Mouse (Mus musculus) CH12.LX (cell line): ENCODE data around the gene Pwwp2b. TPM values are rescaled to one million over a fixed set of nuclear protein-coding genes. Genes with fewer than 3 reads are reported as not detected.

Experiments used
- DNase-seq: peaks from one replicate; pipeline ENCODE4 v3.0.0-alpha.2; 2013; ENCODE audit errors: extremely low read depth
- H3K27ac ChIP-seq: 2 replicates; pipeline ENCODE4 v1.5.1; 2012; ENCODE audit warnings: low read depth, mild to moderate bottlenecking, control low read depth, moderate library complexity; ENCODE audit not compliant: insufficient read depth
- H3K27me3 ChIP-seq: replicated peaks from 2 replicates; pipeline ENCODE3; 2012; ENCODE audit warnings: inconsistent platforms
- H3K36me3 ChIP-seq, 2 experiments: replicated peaks in 1 of 2; 2 replicates each; pipeline versions ENCODE3 to v1.6.1; 2012; ENCODE audit warnings: inconsistent platforms in 1 of 2, low read length in 1 of 2, mild to moderate bottlenecking in 1 of 2, mixed read lengths in 1 of 2, moderate library complexity in 1 of 2; ENCODE audit not compliant: control insufficient read depth in 1 of 2, insufficient read depth in 1 of 2
- H3K4me1 ChIP-seq, 2 experiments: 2 replicates each; pipeline ENCODE4 v1.6.1; 2012; ENCODE audit warnings: inconsistent platforms in 1 of 2, moderate library complexity in 1 of 2; ENCODE audit not compliant: insufficient read depth in 2 of 2, control insufficient read depth in 1 of 2
- H3K4me2 ChIP-seq: 2 replicates; pipeline ENCODE4 v1.6.1; 2012; ENCODE audit warnings: low read depth, mild to moderate bottlenecking, control low read depth; ENCODE audit not compliant: poor library complexity, insufficient read depth, severe bottlenecking
- H3K4me3 ChIP-seq, 3 experiments: fragments of 150-350 bp in 1 of 3; sonication (generic) in 1 of 3; replicated peaks in 1 of 3; 2 replicates each; pipeline versions ENCODE3 to v1.5.1; 2011 to 2012; ENCODE audit warnings: low read depth in 2 of 3, low read length in 2 of 3, mild to moderate bottlenecking in 2 of 3, moderate library complexity in 2 of 3, control low read depth in 1 of 3, improper control_type of control experiment in 1 of 3, inconsistent platforms in 1 of 3, mixed read lengths in 1 of 3; ENCODE audit not compliant: poor library complexity in 1 of 3
- H3K79me2 ChIP-seq: replicated peaks from 2 replicates; pipeline ENCODE4 v1.6.1; 2012; ENCODE audit warnings: mild to moderate bottlenecking, moderate library complexity; ENCODE audit not compliant: control insufficient read depth, poor library complexity, insufficient read depth, severe bottlenecking; ENCODE audit errors: extremely low read depth
- H3K9ac ChIP-seq: 2 replicates; pipeline ENCODE4 v1.6.1; 2012; ENCODE audit warnings: low read depth, mild to moderate bottlenecking, control low read depth, moderate library complexity; ENCODE audit not compliant: insufficient read depth
- H3K9me3 ChIP-seq: replicated peaks from 2 replicates; pipeline ENCODE3; 2012; ENCODE audit warnings: low read length, inconsistent platforms, mixed read lengths
- BHLHE40 ChIP-seq: IDR thresholded peaks from 2 replicates; pipeline ENCODE4 v1.6.1; 2011; ENCODE audit warnings: mild to moderate bottlenecking, low read depth, low read length, improper control_type of control experiment
- CHD2 ChIP-seq: IDR thresholded peaks from 2 replicates; pipeline ENCODE4 v1.6.1; 2011; ENCODE audit warnings: low read length, improper control_type of control experiment
- CTCF ChIP-seq, 2 experiments: IDR thresholded peaks in 1 of 2; conservative IDR thresholded peaks in 1 of 2; 2 replicates each; pipeline ENCODE4 v1.5.1; 2011 to 2012; ENCODE audit warnings: low read depth in 2 of 2, low read length in 2 of 2, improper control_type of control experiment in 1 of 2, inconsistent platforms in 1 of 2, mild to moderate bottlenecking in 1 of 2, moderate library complexity in 1 of 2
- E2F4 ChIP-seq: IDR thresholded peaks from 2 replicates; pipeline ENCODE4 v1.6.1; 2011; ENCODE audit warnings: low read depth, low read length, improper control_type of control experiment; ENCODE audit not compliant: insufficient replicate concordance
- EP300 ChIP-seq: IDR thresholded peaks from 2 replicates; pipeline ENCODE4 v1.6.1; 2011; ENCODE audit warnings: low read length, improper control_type of control experiment
- GABPA ChIP-seq: IDR thresholded peaks from 2 replicates; pipeline ENCODE4 v1.6.1; 2012; ENCODE audit warnings: low read depth, low read length, improper control_type of control experiment, inconsistent platforms; ENCODE audit not compliant: insufficient replicate concordance
- IRF4 ChIP-seq: IDR thresholded peaks from 2 replicates; pipeline ENCODE4 v1.6.1; 2014; ENCODE audit warnings: low read depth, mild to moderate bottlenecking, inconsistent platforms, low read length, improper control_type of control experiment
- JUN ChIP-seq: IDR thresholded peaks from 2 replicates; pipeline ENCODE4 v1.6.1; 2011; ENCODE audit warnings: low read depth, mild to moderate bottlenecking, low read length, improper control_type of control experiment, moderate library complexity; ENCODE audit not compliant: insufficient read depth
- JUND ChIP-seq: conservative IDR thresholded peaks from 2 replicates; pipeline ENCODE4 v1.6.1; 2011; ENCODE audit warnings: low read depth, low read length, improper control_type of control experiment
- MAFK ChIP-seq: IDR thresholded peaks from 2 replicates; pipeline ENCODE4 v1.6.1; 2011; ENCODE audit warnings: low read length, improper control_type of control experiment; ENCODE audit not compliant: insufficient replicate concordance
- MAX ChIP-seq: IDR thresholded peaks from 2 replicates; pipeline ENCODE4 v1.6.1; 2011; ENCODE audit warnings: low read length, improper control_type of control experiment
- MAZ ChIP-seq: IDR thresholded peaks from 2 replicates; pipeline ENCODE4 v1.6.1; 2012; ENCODE audit warnings: low read depth, mild to moderate bottlenecking, inconsistent platforms, low read length, improper control_type of control experiment, moderate library complexity
- MEF2A ChIP-seq: IDR thresholded peaks from 2 replicates; pipeline ENCODE4 v1.6.1; 2014; ENCODE audit warnings: low read depth, mild to moderate bottlenecking, inconsistent platforms, low read length, improper control_type of control experiment, borderline replicate concordance
- MXI1 ChIP-seq: IDR thresholded peaks from 2 replicates; pipeline ENCODE4 v1.6.1; 2011; ENCODE audit warnings: mild to moderate bottlenecking, low read depth, low read length, improper control_type of control experiment
- NELFE ChIP-seq: IDR thresholded peaks from 2 replicates; pipeline ENCODE4 v1.6.1; 2011; ENCODE audit warnings: low read depth, low read length, improper control_type of control experiment
- NRF1 ChIP-seq: IDR thresholded peaks from 2 replicates; pipeline ENCODE4 v1.6.1; 2014; ENCODE audit warnings: low read depth, mild to moderate bottlenecking, inconsistent platforms, low read length, improper control_type of control experiment, moderate library complexity
- POLR2A ChIP-seq: IDR thresholded peaks from 2 replicates; pipeline ENCODE4 v1.6.1; 2011; ENCODE audit warnings: low read depth, mild to moderate bottlenecking, improper control_type of control experiment, low read length
- POLR2AphosphoS2 ChIP-seq: IDR thresholded peaks from 2 replicates; pipeline ENCODE4 v1.6.1; 2011; ENCODE audit warnings: low read depth, low read length, improper control_type of control experiment
- RCOR1 ChIP-seq: conservative IDR thresholded peaks from 2 replicates; pipeline ENCODE4 v1.6.1; 2012; ENCODE audit warnings: low read depth, mild to moderate bottlenecking, inconsistent platforms, low read length, improper control_type of control experiment
- TBP ChIP-seq: conservative IDR thresholded peaks from 2 replicates; pipeline ENCODE4 v1.6.1; 2011; ENCODE audit warnings: low read depth, low read length, improper control_type of control experiment
- TCF12 ChIP-seq: IDR thresholded peaks from 2 replicates; pipeline ENCODE4 v1.6.1; 2014; ENCODE audit warnings: low read depth, mild to moderate bottlenecking, inconsistent platforms, low read length, improper control_type of control experiment
- UBTF ChIP-seq: IDR thresholded peaks from 2 replicates; pipeline ENCODE4 v1.6.1; 2012; ENCODE audit warnings: low read depth, mild to moderate bottlenecking, inconsistent platforms, low read length, improper control_type of control experiment, moderate library complexity
- ZC3H11A ChIP-seq: IDR thresholded peaks from 2 replicates; pipeline ENCODE4 v1.6.1; 2012; ENCODE audit warnings: low read depth, mild to moderate bottlenecking, inconsistent platforms, low read length, improper control_type of control experiment
- dilution Hi-C: fragments of 300-500 bp; cut with MboI; formaldehyde crosslinking; loops from 2 replicates; pipeline ENCODE4 v1.14.3; 2020; ENCODE audit warnings: low sequenced_read_pairs; ENCODE audit not compliant: extremely low pct_unique_long_range_greater_than_20kb, extremely low pct_ligation_motif_present
- in situ Hi-C: fragments of 300-500 bp; cut with MboI; formaldehyde crosslinking; loops from 3 replicates; pipeline ENCODE4 v1.14.3; 2019; ENCODE audit warnings: low sequenced_read_pairs, low pct_ligation_motif_present, low pct_unique_long_range_greater_than_20kb, mixed read lengths
- polyA plus RNA-seq: library from polyadenylated mRNA; unstranded; fragments of >175 nt; gene quantifications from 2 replicates; pipeline ENCODE4 v1.2.1, GENCODE M21; 2012; ENCODE audit warnings: low read depth; ENCODE audit not compliant: insufficient read length
- total RNA-seq, 2 experiments: library from RNA; depleted of rRNA; stranded (reverse); fragments of 300-350 nt in 1 of 2; fragments of >200 nt in 1 of 2; gene quantifications; 2 replicates each; pipeline ENCODE4 v1.2.3; 2012 to 2014

Pwwp2b gene
- total and polyA plus RNA-seq, 3 experiments, result 0.08 TPM; not detected in 2

GRCm38 (mm10) chr7:139246086-139246485, 2.2 kb upstream of the Pwwp2b start:
- Histone ChIP-seq H3K79me2 (no peaks in the 10 kb centered on the region), H3K4me3 (no peak overlapping the region), H3K36me3 (no peaks in the 10 kb centered on the region), H3K4me1 (peaks cover 0 to 12% of the 10 kb centered on the region in 2 experiments; a peak in 3 of 4 replicates), H3K27ac (no peak overlapping the region), H3K9me3 (no peaks in the 10 kb centered on the region), H3K27me3 (peaks cover 96% of the 10 kb centered on the region), H3K9ac (no peak overlapping the region), H3K4me2 (no peak overlapping the region)
- dilution Hi-C loops (no loop called here), in situ Hi-C loops (no loop called here)
- no peak for TF ChIP-seq MAZ
- TF ChIP-seq JUND, result no peak
- no peak for TF ChIP-seq JUN
- TF ChIP-seq TCF12, result no peak
- TF ChIP-seq MAX, result no peak
- TF ChIP-seq EP300, result no peak
- no peak for TF ChIP-seq MAFK
- TF ChIP-seq RCOR1, result no peak
- TF ChIP-seq IRF4, result no peak
- no peak for TF ChIP-seq CTCF (conservative IDR thresholded peaks at IDR 0.05 in 1 of 2, IDR thresholded peaks at IDR 0.05 in 1 of 2; ENCODE audit: low read depth in 2 of 2, low read length in 2 of 2)
- TF ChIP-seq E2F4, result no peak
- TF ChIP-seq BHLHE40, result no peak
- no peak for TF ChIP-seq CHD2
- no peak for TF ChIP-seq GABPA
- DNase-seq, result no peak

- H3K27ac ChIP-seq, result no peak overlapping the region
- H3K9ac ChIP-seq, result no peak overlapping the region
- no peaks in the 10 kb centered on the region for H3K79me2 ChIP-seq
- dilution Hi-C loops, result no loop called here
- TF ChIP-seq MXI1 (no peak), E2F4 (no peak), ZC3H11A (no peak), NRF1 (no peak), UBTF (no peak), POLR2A (no peak), CTCF (conservative IDR thresholded peaks at IDR 0.05 in 1 of 2, IDR thresholded peaks at IDR 0.05 in 1 of 2; ENCODE audit: low read depth in 2 of 2, low read length in 2 of 2) (no peak), TBP (no peak), IRF4 (no peak), MEF2A (no peak), MAX (no peak), MAFK (no peak), POLR2AphosphoS2 (no peak), BHLHE40 (no peak), NELFE (no peak)
- TF ChIP-seq, all 38 proteins: peak for 0
- Histone ChIP-seq H3K4me3 (no peak overlapping the region), H3K36me3 (no peaks in the 10 kb centered on the region), H3K9me3 (no peaks in the 10 kb centered on the region), H3K4me1 (peaks cover 0 to 12% of the 10 kb centered on the region in 2 experiments; a peak in 3 of 4 replicates), H3K27me3 (peaks cover 98% of the 10 kb centered on the region), H3K4me2 (no peak overlapping the region)
- no peak for DNase-seq
- in situ Hi-C loops, result no loop called here
These were observed 1.1 kb upstream of the Pwwp2b start for GRCm38 (mm10) chr7:139246931-139247880.
